Mouse (Mus musculus): ENCODE measurements around the gene Gm12185.

DNA sequence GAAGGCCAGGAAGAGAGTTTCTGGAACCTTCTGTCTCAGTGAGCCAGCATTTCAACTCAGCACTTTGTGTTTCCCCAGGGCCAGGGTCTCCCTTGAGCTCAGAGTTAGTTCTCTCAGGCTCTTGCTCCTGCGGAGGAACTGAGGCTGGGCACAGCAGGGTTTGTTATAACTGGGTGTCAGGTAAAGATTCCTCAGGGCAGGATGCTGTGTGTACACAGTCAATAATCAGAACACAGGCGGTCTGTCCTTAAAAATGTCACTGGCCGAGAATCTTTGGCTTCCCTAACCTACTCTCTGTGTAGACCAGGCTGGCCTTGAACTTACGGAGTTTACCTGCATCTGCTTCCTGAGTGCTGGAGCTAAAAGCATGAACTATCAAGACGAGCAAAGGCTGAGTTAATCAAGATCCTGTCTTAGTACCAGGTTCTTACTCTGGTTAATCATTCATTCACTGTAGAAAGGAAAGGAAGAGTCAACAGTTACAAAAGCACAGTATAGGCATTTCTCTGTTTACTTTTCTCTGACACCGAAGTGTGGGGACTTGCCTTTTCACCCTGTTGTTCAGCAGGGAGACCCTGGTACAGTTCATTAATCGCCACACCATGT is 119.2 kb downstream of the Gm12185 start:
- no peak for TF ChIP-seq TAL1 (IDR thresholded peaks at IDR 0.05; ENCODE audit: low read length)
- no peak for TF ChIP-seq GATA1 (IDR thresholded peaks at IDR 0.05; ENCODE audit: low read length)

Measured in erythroblast, embryonic 14.5 days (primary cell).